Mouse (Mus musculus): ENCODE results near the gene Rp2.
A peak's percentile ranks its signal among the peaks of the same experiment; 100 is the strongest.
"Not testable (repeated sequence)": the region's sequence is repeated elsewhere in the genome, so short reads cannot be mapped to it uniquely, and the experiment has no call there.

The Rp2 gene

GRCm38 (mm10) chrX:20364391-20365365 is at the start of gene Rp2:
Rp2 (plus strand) TSS chrX:20364481.
- peak; percentile 77 for DNase-seq (ENCODE audit: low spot score)

- no peak for DNase-seq (ENCODE audit: low spot score)
Measured at GRCm38 (mm10) chrX:20332756-20333155, 31.5 kb upstream of the Rp2 start.

DNA sequence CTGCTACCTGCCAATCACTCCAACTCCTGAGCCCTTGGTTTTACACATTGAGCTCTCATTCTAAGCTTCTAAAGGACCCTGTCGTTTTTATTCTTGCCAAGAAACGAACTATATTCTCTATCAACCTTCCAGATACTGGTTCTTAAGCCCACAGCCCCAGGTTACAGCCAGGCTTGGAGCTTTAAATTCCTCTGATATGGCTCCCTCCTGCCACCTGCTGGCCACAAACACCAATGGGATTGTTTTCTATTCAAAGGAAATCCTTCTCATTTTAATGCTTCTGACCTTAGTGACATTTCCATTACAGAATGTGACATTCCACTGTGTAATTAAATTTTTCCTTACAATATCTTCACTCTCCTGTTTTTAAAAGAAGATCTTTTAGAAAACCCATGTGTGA is 28.6 kb upstream of the Rp2 start:
- DNase-seq (ENCODE audit: low spot score), result peak; percentile 11

DNA sequence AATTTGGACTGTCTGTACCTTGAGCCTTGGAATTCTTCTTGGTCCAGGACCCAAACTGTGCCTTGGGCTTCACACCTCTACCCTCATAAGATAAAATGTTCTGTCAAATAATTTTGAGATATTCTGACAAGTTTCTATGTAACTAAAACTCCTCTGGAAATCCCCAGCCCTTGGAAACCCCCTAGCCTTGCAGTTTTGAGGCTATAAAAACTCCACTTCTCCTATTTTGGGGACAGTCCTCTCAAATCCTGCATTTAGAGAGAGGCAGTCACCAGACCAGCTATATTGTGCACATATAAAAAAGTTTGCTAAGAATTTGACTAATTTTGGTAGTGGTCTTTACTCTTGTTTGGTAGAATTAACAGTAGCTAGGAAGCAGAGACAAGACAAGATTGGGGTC is 19.3 kb upstream of the Rp2 start:
- no peak for DNase-seq (ENCODE audit: low spot score)

- DNase-seq (ENCODE audit: low spot score), result no peak
Measured at GRCm38 (mm10) chrX:20346355-20346754, 17.9 kb upstream of the Rp2 start.

DNA sequence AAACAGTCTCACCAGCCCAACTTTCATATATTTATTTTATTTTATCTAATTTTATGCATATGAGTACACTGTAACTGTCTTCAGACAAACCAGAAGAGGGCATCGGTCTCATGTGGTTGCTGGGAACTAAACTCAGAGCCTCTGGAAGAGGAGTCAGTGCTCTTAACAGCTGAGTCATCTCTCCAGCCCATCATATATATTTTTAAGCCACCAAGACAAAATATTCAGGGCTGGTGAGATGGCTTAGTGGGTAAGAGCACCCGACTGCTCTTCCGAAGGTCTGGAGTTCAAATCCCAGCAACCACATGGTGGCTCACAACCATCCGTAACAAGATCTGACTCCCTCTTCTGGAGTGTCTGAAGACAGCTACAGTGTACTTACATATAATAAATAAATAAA is 14.0 kb upstream of the Rp2 start:
- not testable (repeated sequence) for DNase-seq (ENCODE audit: low spot score)

GRCm38 (mm10) chrX:20355283-20355682 is 9.0 kb upstream of the Rp2 start:
- no peak for DNase-seq (ENCODE audit: low spot score)

DNA sequence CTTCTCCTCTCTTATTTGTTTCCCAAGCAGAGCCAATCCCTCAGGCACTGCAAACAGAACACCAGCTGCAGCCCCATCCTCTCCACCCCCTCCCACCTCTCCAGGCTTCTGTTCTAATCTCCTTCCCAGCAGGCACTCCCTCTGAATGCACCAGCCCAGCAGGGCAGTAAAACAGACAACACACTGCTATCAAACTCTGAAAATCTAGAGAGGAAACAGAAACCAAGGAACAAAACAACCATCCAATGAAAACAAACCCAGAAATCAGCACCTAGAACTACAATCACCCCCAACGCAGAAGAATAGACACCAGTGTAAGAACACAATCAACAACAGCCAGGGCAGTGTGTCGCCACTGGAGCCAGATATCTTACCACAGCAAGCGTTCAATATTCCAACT is 8.0 kb upstream of the Rp2 start:
- no peak for DNase-seq (ENCODE audit: low spot score)

- no peak for DNase-seq (ENCODE audit: low spot score)
Measured at GRCm38 (mm10) chrX:20366036-20366435, 1.8 kb downstream of the Rp2 start.

- DNase-seq (ENCODE audit: low spot score), result no peak
Measured at GRCm38 (mm10) chrX:20379347-20380014, 15.2 kb downstream of the Rp2 start.

DNA sequence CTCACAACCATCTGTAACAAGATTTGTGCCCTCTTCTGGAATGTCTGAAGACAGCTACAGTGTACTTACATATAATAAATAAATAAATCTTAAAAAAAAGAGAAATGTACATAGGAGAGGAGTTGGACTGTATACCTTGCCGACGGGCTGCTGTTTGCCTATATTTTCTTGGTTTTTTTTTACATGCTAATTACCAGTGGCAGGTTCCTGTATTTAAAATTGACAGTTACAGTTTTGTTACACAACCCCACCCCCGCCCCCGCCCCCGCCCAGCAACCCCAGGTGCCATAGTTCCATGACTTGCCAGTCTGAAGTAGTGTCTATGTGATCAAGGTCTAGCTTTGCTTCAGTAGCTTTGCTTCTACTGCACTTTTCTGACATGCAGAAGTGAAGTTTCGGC is 18.0 kb downstream of the Rp2 start:
- no peak for DNase-seq (ENCODE audit: low spot score)

- DNase-seq (ENCODE audit: low spot score), result no peak
Measured at GRCm38 (mm10) chrX:20387006-20387405, 22.7 kb downstream of the Rp2 start.

GRCm38 (mm10) chrX:20391964-20392363 is 27.7 kb downstream of the Rp2 start:
- not testable (repeated sequence) for DNase-seq (ENCODE audit: low spot score)

- DNase-seq (ENCODE audit: low spot score), result no peak
Measured at GRCm38 (mm10) chrX:20392942-20393341, 28.7 kb downstream of the Rp2 start.

DNA sequence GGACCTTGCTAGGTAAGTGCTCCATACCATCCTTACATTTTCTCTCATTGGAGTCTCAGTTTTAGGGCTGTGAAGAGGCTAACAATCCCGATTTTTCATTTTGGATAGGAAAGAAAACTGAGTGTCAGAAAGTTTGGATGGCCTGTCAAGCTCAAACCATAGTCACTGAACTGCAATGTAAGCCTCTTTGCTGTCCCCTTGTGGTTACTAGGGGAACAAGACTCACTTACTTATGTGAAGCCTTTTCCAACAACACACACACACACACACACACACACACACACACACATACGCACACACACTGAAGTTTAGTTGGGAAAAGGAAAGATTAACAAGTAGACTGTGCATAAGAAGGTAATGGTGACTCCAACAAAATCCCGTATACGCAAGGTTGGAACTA is 39.8 kb downstream of the Rp2 start:
- no peak for DNase-seq (ENCODE audit: low spot score)

DNA sequence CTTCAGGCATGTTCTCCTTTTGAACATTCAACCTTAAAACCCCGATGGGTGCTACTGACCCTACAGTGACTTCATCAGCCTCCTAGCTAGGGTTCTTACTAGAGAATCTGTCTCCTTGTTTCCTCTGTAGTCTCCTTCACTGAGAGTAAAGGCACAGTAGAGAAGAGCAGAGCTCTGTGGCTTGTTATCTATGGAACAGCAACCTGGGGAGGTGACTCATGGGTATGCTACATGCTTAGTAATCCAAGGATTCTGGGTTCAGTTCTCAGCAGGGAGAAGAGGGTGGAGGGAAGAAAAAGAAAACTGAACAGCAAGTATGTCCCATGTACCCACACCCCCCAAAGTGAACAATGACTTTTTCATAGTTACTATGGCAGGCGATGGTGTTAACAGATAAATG is 42.6 kb downstream of the Rp2 start:
- DNase-seq (ENCODE audit: low spot score), result no peak

- DNase-seq (ENCODE audit: low spot score), result no peak
Measured at GRCm38 (mm10) chrX:20407676-20408075, 43.4 kb downstream of the Rp2 start.

DNA sequence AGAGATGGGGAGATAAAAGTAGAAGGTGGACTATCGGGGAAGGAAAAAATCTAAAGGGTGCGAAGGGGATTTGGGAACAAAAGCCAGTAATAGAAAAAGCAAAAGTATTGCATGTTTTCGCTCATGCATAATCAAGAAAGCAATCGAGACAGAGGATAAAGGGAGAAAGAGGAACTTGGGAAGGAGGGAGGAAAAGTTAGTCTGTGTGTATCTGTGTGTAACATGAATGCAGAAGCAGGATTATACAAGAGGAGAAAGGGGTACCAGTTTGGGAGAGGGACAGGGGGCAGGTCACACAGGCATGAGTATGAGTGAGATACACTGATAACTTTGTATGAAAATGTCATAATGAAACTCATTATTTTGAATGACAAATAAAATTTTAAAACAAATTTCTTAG is 47.1 kb downstream of the Rp2 start:
- DNase-seq (ENCODE audit: low spot score), result no peak

GRCm38 (mm10) chrX:20412221-20412620 is 47.9 kb downstream of the Rp2 start:
- DNase-seq (ENCODE audit: low spot score), result no peak

- DNase-seq (ENCODE audit: low spot score), result no peak
Measured at GRCm38 (mm10) chrX:20414885-20415622, 50.8 kb downstream of the Rp2 start.

GRCm38 (mm10) chrX:20418461-20418860 is 54.2 kb downstream of the Rp2 start:
- no peak for DNase-seq (ENCODE audit: low spot score)

- DNase-seq (ENCODE audit: low spot score), result no peak
Measured at GRCm38 (mm10) chrX:20419536-20419935, 55.3 kb downstream of the Rp2 start.

Data from ovary, postnatal 36 days (tissue).